Mouse (Mus musculus) brain, adult 2 months (tissue): ENCODE results near the gene Tnf.

Source experiments
- DNase-seq: peaks from one replicate; pipeline ENCODE4 v3.0.0; 2011; ENCODE audit warnings: low read depth, low spot score

Gene Tnf

GRCm38 (mm10) chr17:35173329-35173728 lies 28.5 kb downstream of the Tnf start:
- DNase-seq = no peak

GRCm38 (mm10) chr17:35172445-35173234 lies 29.2 kb downstream of the Tnf start:
- DNase-seq = peak; percentile 84

- DNase-seq = peak; percentile 88
Observed at GRCm38 (mm10) chr17:35168541-35169207, 33.1 kb downstream of the Tnf start.

- DNase-seq = peak; percentile 60
Observed at GRCm38 (mm10) chr17:35167794-35168193, 34.0 kb downstream of the Tnf start.

GRCm38 (mm10) chr17:35166352-35167035 lies 35.3 kb downstream of the Tnf start:
- DNase-seq = peak; percentile 90

- DNase-seq = no peak
Observed at GRCm38 (mm10) chr17:35165451-35166155, 36.2 kb downstream of the Tnf start.

- DNase-seq = peak; percentile 100
Observed at GRCm38 (mm10) chr17:35164568-35165450, 37.0 kb downstream of the Tnf start, which contains the start of gene Prrc2a. TSS of gene Prrc2a (minus strand) at chr17:35164897.

- no peak for DNase-seq
Observed at GRCm38 (mm10) chr17:35164218-35164567, 37.6 kb downstream of the Tnf start.

- DNase-seq = no peak
Observed at GRCm38 (mm10) chr17:35163326-35164081, 38.3 kb downstream of the Tnf start.

- DNase-seq = no peak
Observed at GRCm38 (mm10) chr17:35162730-35163129, 39.1 kb downstream of the Tnf start.

- DNase-seq = no peak
Observed at GRCm38 (mm10) chr17:35162121-35162520, 39.7 kb downstream of the Tnf start.

GRCm38 (mm10) chr17:35161421-35161820 lies 40.4 kb downstream of the Tnf start:
- DNase-seq = no peak

GRCm38 (mm10) chr17:35159638-35160037 lies 42.2 kb downstream of the Tnf start:
- DNase-seq = no peak

GRCm38 (mm10) chr17:35158850-35159593 lies 42.8 kb downstream of the Tnf start:
- no peak for DNase-seq

GRCm38 (mm10) chr17:35157661-35158175 lies 44.1 kb downstream of the Tnf start:
- no peak for DNase-seq

- no peak for DNase-seq
Observed at GRCm38 (mm10) chr17:35157254-35157653, 44.6 kb downstream of the Tnf start.

GRCm38 (mm10) chr17:35156461-35157200 lies 45.2 kb downstream of the Tnf start:
- DNase-seq = no peak

- no peak for DNase-seq
Observed at GRCm38 (mm10) chr17:35155451-35155850, 46.4 kb downstream of the Tnf start.
